Mouse (Mus musculus): ENCODE measurements around the gene Phlpp1. TPM values are rescaled to one million over a fixed set of nuclear protein-coding genes. Genes with fewer than 3 reads are reported as not detected.

The Phlpp1 gene
- total and polyA plus RNA-seq, 3 experiments, result 14.8 to 38.4 (median 20.9) TPM

GRCm38 (mm10) chr1:106204350-106204749, 32.8 kb downstream of the Phlpp1 start:
- no peak overlapping the region for H3K4me3 ChIP-seq (replicated peaks in 1 of 3; ENCODE audit: low read depth in 2 of 3, low read length in 2 of 3, poor library complexity in 1 of 3)
- no peak overlapping the region for H3K4me2 ChIP-seq (ENCODE audit: insufficient read depth, low read depth, poor library complexity, severe bottlenecking)
- H3K27ac ChIP-seq (ENCODE audit: insufficient read depth, low read depth), result no peak overlapping the region
- no peak for DNase-seq (ENCODE audit: extremely low read depth)
- H3K27me3 ChIP-seq (replicated peaks), result no peaks in the 10 kb centered on the region
- dilution Hi-C loops (cut with MboI; ENCODE audit: extremely low pct_ligation_motif_present, extremely low pct_unique_long_range_greater_than_20kb, low sequenced_read_pairs), result no loop called here
- in situ Hi-C loops (cut with MboI; ENCODE audit: low pct_ligation_motif_present, low pct_unique_long_range_greater_than_20kb, low sequenced_read_pairs), result no loop called here
- peaks cover 5 to 73% of the 10 kb centered on the region in 2 experiments; a peak in 3 of 4 replicates for H3K4me1 ChIP-seq (ENCODE audit: control insufficient read depth in 1 of 2, insufficient read depth in 2 of 2)
- peaks cover 3 to 51% of the 10 kb centered on the region in 2 experiments for H3K36me3 ChIP-seq (replicated peaks in 1 of 2; ENCODE audit: control insufficient read depth in 1 of 2, insufficient read depth in 1 of 2, low read length in 1 of 2)
- peaks cover 49% of the 10 kb centered on the region for H3K79me2 ChIP-seq (replicated peaks; ENCODE audit: control insufficient read depth, extremely low read depth, insufficient read depth, poor library complexity, severe bottlenecking)
- H3K9ac ChIP-seq (ENCODE audit: insufficient read depth, low read depth), result no peak overlapping the region
- no peaks in the 10 kb centered on the region for H3K9me3 ChIP-seq (replicated peaks; ENCODE audit: low read length)
- TF ChIP-seq NELFE (IDR thresholded peaks at IDR 0.05; ENCODE audit: low read depth, low read length) (no peak), POLR2AphosphoS2 (IDR thresholded peaks at IDR 0.05; ENCODE audit: low read depth, low read length) (no peak), UBTF (IDR thresholded peaks at IDR 0.05; ENCODE audit: low read depth, low read length) (no peak), ZC3H11A (IDR thresholded peaks at IDR 0.05; ENCODE audit: low read depth, low read length) (no peak)

- no peaks in the 10 kb centered on the region for H3K27me3 ChIP-seq (replicated peaks)
- no peak overlapping the region for H3K4me3 ChIP-seq (replicated peaks in 1 of 3; ENCODE audit: low read depth in 2 of 3, low read length in 2 of 3, poor library complexity in 1 of 3)
- DNase-seq (ENCODE audit: extremely low read depth), result no peak
- TF ChIP-seq MAZ (IDR thresholded peaks at IDR 0.05; ENCODE audit: low read depth, low read length) (no peak), CHD1 (IDR thresholded peaks at IDR 0.05; ENCODE audit: low read depth, low read length) (no peak), IRF4 (IDR thresholded peaks at IDR 0.05; ENCODE audit: low read depth, low read length) (no peak), RAD21 (IDR thresholded peaks at IDR 0.05; ENCODE audit: low read depth, low read length) (no peak), KAT2A (IDR thresholded peaks at IDR 0.05; ENCODE audit: insufficient replicate concordance, low read length) (no peak), NELFE (IDR thresholded peaks at IDR 0.05; ENCODE audit: low read depth, low read length) (no peak), E2F4 (IDR thresholded peaks at IDR 0.05; ENCODE audit: insufficient replicate concordance, low read depth, low read length) (no peak), USF1 (IDR thresholded peaks at IDR 0.05; ENCODE audit: low read depth, low read length) (no peak), TCF12 (IDR thresholded peaks at IDR 0.05; ENCODE audit: low read depth, low read length) (no peak), BHLHE40 (IDR thresholded peaks at IDR 0.05; ENCODE audit: low read depth, low read length) (no peak)
- no peak overlapping the region for H3K27ac ChIP-seq (ENCODE audit: insufficient read depth, low read depth)
- peaks cover 21% of the 10 kb centered on the region for H3K79me2 ChIP-seq (replicated peaks; ENCODE audit: control insufficient read depth, extremely low read depth, insufficient read depth, poor library complexity, severe bottlenecking)
- peaks cover 5 to 62% of the 10 kb centered on the region in 2 experiments; a peak in 3 of 4 replicates for H3K4me1 ChIP-seq (ENCODE audit: control insufficient read depth in 1 of 2, insufficient read depth in 2 of 2)
- H3K9me3 ChIP-seq (replicated peaks; ENCODE audit: low read length), result no peaks in the 10 kb centered on the region
- in situ Hi-C loops (cut with MboI; ENCODE audit: low pct_ligation_motif_present, low pct_unique_long_range_greater_than_20kb, low sequenced_read_pairs) (no loop called here), dilution Hi-C loops (cut with MboI; ENCODE audit: extremely low pct_ligation_motif_present, extremely low pct_unique_long_range_greater_than_20kb, low sequenced_read_pairs) (no loop called here)
- no peak overlapping the region for H3K9ac ChIP-seq (ENCODE audit: insufficient read depth, low read depth)
- peaks cover 3 to 55% of the 10 kb centered on the region in 2 experiments for H3K36me3 ChIP-seq (replicated peaks in 1 of 2; ENCODE audit: control insufficient read depth in 1 of 2, insufficient read depth in 1 of 2, low read length in 1 of 2)
- no peak overlapping the region for H3K4me2 ChIP-seq (ENCODE audit: insufficient read depth, low read depth, poor library complexity, severe bottlenecking)
Measured at GRCm38 (mm10) chr1:106208581-106208980, 37.0 kb downstream of the Phlpp1 start.

GRCm38 (mm10) chr1:106210461-106210860, 38.9 kb downstream of the Phlpp1 start:
- Histone ChIP-seq H3K27me3 (replicated peaks) (no peaks in the 10 kb centered on the region), H3K4me3 (replicated peaks in 1 of 3; ENCODE audit: low read depth in 2 of 3, low read length in 2 of 3, poor library complexity in 1 of 3) (no peak overlapping the region), H3K79me2 (replicated peaks; ENCODE audit: control insufficient read depth, extremely low read depth, insufficient read depth, poor library complexity, severe bottlenecking) (peaks cover 16% of the 10 kb centered on the region), H3K36me3 (replicated peaks in 1 of 2; ENCODE audit: control insufficient read depth in 1 of 2, insufficient read depth in 1 of 2, low read length in 1 of 2) (peaks cover 3 to 61% of the 10 kb centered on the region in 2 experiments), H3K4me1 (ENCODE audit: control insufficient read depth in 1 of 2, insufficient read depth in 2 of 2) (peaks cover 5 to 46% of the 10 kb centered on the region in 2 experiments; a peak in 3 of 4 replicates), H3K9me3 (replicated peaks; ENCODE audit: low read length) (no peaks in the 10 kb centered on the region), H3K27ac (ENCODE audit: insufficient read depth, low read depth) (no peak overlapping the region), H3K4me2 (ENCODE audit: insufficient read depth, low read depth, poor library complexity, severe bottlenecking) (no peak overlapping the region), H3K9ac (ENCODE audit: insufficient read depth, low read depth) (no peak overlapping the region)
- TF ChIP-seq TBP (conservative IDR thresholded peaks at IDR 0.05; ENCODE audit: low read depth, low read length) (no peak), KAT2A (IDR thresholded peaks at IDR 0.05; ENCODE audit: insufficient replicate concordance, low read length) (no peak), ETS1 (conservative IDR thresholded peaks at IDR 0.05; ENCODE audit: low read depth, low read length) (no peak), ZC3H11A (IDR thresholded peaks at IDR 0.05; ENCODE audit: low read depth, low read length) (no peak), EP300 (IDR thresholded peaks at IDR 0.05; ENCODE audit: low read length) (no peak)
- no peak for DNase-seq (ENCODE audit: extremely low read depth)
- in situ Hi-C loops (cut with MboI; ENCODE audit: low pct_ligation_motif_present, low pct_unique_long_range_greater_than_20kb, low sequenced_read_pairs), result no loop called here
- dilution Hi-C loops (cut with MboI; ENCODE audit: extremely low pct_ligation_motif_present, extremely low pct_unique_long_range_greater_than_20kb, low sequenced_read_pairs), result no loop called here

Data from CH12.LX (cell line).